Mouse (Mus musculus) liver, embryonic 16.5 days (tissue): ENCODE results near the gene Map3k11. TPM values are rescaled to one million over a fixed set of nuclear protein-coding genes. Genes with fewer than 3 reads are reported as not detected.

ENCODE experiments used
- ATAC-seq: fragments of 200-750 bp; cut with Nextera tagmentation; 2 replicates; pipeline ENCODE4 v1.8.0; 2017; ENCODE audit warnings: low read depth, mild to moderate bottlenecking, moderate number of reproducible peaks, moderate library complexity
- H3K27ac ChIP-seq: fragments of 300-500 bp; sonication (generic); 2 replicates; pipeline ENCODE4 v1.5.1; 2014; ENCODE audit warnings: mild to moderate bottlenecking, low read length
- H3K27me3 ChIP-seq: fragments of 300-500 bp; sonication (generic); 2 replicates; pipeline ENCODE4 v1.6.1; 2014; ENCODE audit warnings: low read depth, low read length, mixed read lengths; ENCODE audit not compliant: control insufficient read depth, insufficient read depth
- H3K36me3 ChIP-seq: fragments of 300-500 bp; sonication (generic); 2 replicates; pipeline ENCODE4 v1.6.1; 2014; ENCODE audit warnings: mild to moderate bottlenecking; ENCODE audit not compliant: control insufficient read depth, insufficient read depth
- H3K4me1 ChIP-seq: fragments of 300-500 bp; sonication (generic); 2 replicates; pipeline ENCODE4 v1.6.1; 2014; ENCODE audit warnings: low read depth, low read length, mixed read lengths; ENCODE audit not compliant: control insufficient read depth
- H3K4me2 ChIP-seq: fragments of 300-500 bp; sonication (generic); 2 replicates; pipeline ENCODE4 v1.6.1; 2014; ENCODE audit warnings: low read depth, low read length, mixed read lengths
- H3K4me3 ChIP-seq: fragments of 300-500 bp; sonication (generic); 2 replicates; pipeline ENCODE4 v1.5.1; 2014; ENCODE audit warnings: low read depth, mild to moderate bottlenecking, low read length
- H3K9ac ChIP-seq: fragments of 300-500 bp; sonication (generic); 2 replicates; pipeline ENCODE4 v1.6.1; 2014; ENCODE audit warnings: low read depth, low read length
- H3K9me3 ChIP-seq: fragments of 300-500 bp; sonication (generic); replicated peaks from 2 replicates; pipeline ENCODE4 v1.6.1; 2016; ENCODE audit warnings: low read length; ENCODE audit not compliant: control insufficient read depth
- WGBS: fragments of 180-500 bp; shearing (Covaris S2); extraction: QIAGEN DNeasy Blood & Tissue Kit; methylation state at CpG from one replicate; pipeline ENCODE4 v1.1.7; 2014; ENCODE audit not compliant: insufficient replicate concordance; 5-methylcytosine and 5-hydroxymethylcytosine counted together
- polyA plus RNA-seq: library from polyadenylated mRNA; unstranded; fragments of >200 nt; fragmentation: Nextera tagmentation; extraction: Ambion mirVana; gene quantifications from 2 replicates; pipeline ENCODE4 v1.2.1, GENCODE M21; 2015

The Map3k11 gene
- polyA plus RNA-seq, 1 experiment from 2014 or later = 15.2 TPM

DNA sequence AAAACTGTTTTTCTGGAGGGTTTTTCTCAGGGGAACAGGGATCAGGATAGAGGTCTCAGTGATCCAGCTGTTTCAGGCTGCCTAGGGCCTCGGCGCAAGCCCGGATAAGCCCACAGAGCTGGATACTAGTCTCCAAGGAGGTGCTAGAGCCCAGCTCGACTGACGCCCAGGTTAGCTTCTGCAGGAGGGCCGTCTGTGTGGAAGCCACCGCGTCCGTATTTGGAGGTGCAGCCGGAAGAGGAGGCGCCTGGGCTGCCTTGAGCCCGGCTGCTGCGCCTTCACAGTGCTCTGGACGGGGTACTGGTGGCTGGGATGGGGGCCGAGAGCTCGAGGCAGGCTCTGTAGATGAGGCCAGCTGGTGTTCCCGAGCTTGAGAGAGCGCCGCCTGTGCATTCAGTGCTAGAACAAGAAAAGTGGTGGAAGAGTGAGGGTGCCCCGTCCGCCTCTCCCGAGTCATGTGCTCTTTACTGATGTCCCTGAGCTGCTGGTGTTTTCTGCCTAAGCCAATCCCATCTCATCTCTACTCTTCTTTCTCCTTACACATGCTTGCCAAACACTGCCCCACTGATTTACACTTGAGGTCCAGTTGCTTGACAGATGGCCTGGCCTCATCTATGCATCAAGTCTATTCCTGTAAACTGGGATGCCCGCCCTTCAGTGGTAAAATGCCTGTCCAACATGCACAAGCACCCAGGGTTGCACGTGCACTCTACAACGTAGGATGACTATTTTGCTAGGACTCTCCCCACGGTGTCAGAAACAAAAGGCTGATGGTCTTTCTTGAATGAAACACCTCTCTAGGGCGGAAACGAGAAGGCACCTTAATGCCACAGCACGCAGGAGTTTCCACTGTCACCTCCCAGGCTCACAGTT lies 42.0 kb downstream of the Map3k11 start:
- Histone ChIP-seq H3K27me3 (peaks cover 2% of the 10 kb centered on the region; the same call in 1 of the 2 replicates), H3K4me2 (peak overlapping the region; percentile 86), H3K9me3 (no peaks in the 10 kb centered on the region), H3K4me3 (peak overlapping the region; percentile 69), H3K9ac (peak overlapping the region; percentile 68), H3K27ac (no peak overlapping the region), H3K4me1 (peaks cover 48% of the 10 kb centered on the region), H3K36me3 (no peaks in the 10 kb centered on the region)
- WGBS = 72% methylated on average over 29 of the region's 29 CpGs
- ATAC-seq = no peak

DNA sequence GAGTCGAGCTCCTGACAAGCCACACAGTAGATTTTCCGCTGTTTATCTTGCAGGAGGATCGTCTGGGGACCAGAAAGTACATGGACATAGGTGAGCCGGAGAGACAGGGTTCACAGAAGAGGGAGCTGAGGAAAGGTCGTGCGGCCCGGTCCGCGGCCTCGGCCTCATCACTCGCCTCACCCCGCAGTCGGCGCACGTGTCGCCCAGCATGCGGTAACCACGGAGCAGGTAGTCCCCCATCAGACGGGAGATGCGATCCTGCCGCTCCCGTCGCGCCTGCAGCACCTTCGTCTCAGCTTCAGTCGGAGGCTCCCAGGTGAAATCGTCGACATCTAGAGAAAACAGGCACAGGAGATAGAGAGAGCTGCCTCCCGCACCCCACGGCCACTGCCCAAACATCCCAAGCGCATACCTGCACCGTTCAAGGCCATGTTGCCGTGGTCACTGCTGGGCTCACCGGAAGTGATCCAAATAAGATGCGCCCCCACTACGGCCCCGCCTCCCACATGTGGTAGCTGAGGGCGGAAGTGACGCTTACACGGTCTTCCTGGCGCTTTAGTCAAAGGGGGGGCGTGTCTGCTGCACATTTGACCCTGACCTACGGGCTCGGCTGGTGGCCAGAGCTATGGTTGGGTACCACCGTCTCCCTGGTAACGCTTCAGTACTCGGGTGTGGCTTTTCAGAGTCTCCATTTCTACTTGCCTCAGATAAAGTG lies 42.9 kb downstream of the Map3k11 start:
- Histone ChIP-seq H3K27ac (no peak overlapping the region), H3K36me3 (no peaks in the 10 kb centered on the region), H3K4me2 (peak overlapping the region; percentile 86), H3K4me3 (peak overlapping the region; percentile 69), H3K9me3 (no peaks in the 10 kb centered on the region), H3K9ac (peak overlapping the region; percentile 68), H3K27me3 (peaks cover 5% of the 10 kb centered on the region; the same call in 1 of the 2 replicates), H3K4me1 (peaks cover 48% of the 10 kb centered on the region)
- under 1% methylated on average over 47 of the region's 47 CpGs for WGBS
- ATAC-seq = peak; percentile 44

DNA sequence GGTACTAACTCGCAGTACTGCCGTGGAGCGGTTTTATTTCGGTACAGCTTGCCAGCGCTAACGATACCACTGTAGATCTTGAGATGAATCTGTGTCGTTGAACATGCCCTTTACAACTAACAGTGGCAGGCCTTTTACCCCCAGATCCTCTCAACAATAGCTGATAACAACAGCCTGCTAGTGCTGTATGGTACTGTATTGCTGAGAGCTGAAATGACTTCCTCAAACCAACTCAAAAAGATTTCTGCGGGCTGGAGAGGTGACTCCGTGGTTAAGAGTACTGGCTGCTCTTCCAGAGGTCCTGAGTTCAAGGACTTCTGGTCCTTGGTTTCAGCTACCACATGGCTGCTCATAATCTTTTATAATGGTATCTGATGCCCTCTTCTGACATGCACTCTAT lies 45.8 kb downstream of the Map3k11 start:
- no peak overlapping the region for H3K4me3 ChIP-seq
- ATAC-seq = no peak
- no peaks in the 10 kb centered on the region for H3K9me3 ChIP-seq
- H3K4me2 ChIP-seq = no peak overlapping the region
- H3K36me3 ChIP-seq = no peaks in the 10 kb centered on the region
- H3K4me1 ChIP-seq = peaks cover 25% of the 10 kb centered on the region
- H3K9ac ChIP-seq = no peak overlapping the region
- H3K27ac ChIP-seq = no peak overlapping the region
- peaks cover 16% of the 10 kb centered on the region for H3K27me3 ChIP-seq
- WGBS = 56% methylated on average over 9 of the region's 9 CpGs

DNA sequence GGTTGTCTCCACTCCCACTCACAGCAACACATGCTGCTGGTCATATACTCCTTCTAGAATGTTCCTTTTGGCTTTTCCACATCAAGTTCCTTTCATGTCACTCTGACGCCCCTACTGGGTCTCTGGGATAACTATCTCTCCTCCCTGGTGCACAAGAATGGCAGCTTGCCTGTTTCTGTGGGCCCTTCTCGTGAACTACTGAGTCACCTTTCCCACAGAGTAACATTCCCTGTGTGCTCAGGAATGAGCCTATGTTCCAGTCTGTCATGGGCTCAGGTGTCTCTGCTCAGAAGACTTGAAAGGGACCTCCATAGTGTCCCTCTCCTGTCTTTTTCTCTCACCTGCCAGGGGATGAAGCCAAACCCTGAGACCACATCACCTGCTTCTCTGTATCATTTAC lies 50.9 kb downstream of the Map3k11 start:
- H3K9me3 ChIP-seq = no peaks in the 10 kb centered on the region
- 33% methylated on average over 2 of the region's 2 CpGs for WGBS
- H3K9ac ChIP-seq = no peak overlapping the region
- H3K4me1 ChIP-seq = no peaks in the 10 kb centered on the region; the same call in 1 of the 2 replicates
- H3K4me3 ChIP-seq = no peak overlapping the region
- H3K4me2 ChIP-seq = no peak overlapping the region
- no peaks in the 10 kb centered on the region for H3K36me3 ChIP-seq
- H3K27ac ChIP-seq = no peak overlapping the region
- H3K27me3 ChIP-seq = peaks cover 67% of the 10 kb centered on the region
- no peak for ATAC-seq

DNA sequence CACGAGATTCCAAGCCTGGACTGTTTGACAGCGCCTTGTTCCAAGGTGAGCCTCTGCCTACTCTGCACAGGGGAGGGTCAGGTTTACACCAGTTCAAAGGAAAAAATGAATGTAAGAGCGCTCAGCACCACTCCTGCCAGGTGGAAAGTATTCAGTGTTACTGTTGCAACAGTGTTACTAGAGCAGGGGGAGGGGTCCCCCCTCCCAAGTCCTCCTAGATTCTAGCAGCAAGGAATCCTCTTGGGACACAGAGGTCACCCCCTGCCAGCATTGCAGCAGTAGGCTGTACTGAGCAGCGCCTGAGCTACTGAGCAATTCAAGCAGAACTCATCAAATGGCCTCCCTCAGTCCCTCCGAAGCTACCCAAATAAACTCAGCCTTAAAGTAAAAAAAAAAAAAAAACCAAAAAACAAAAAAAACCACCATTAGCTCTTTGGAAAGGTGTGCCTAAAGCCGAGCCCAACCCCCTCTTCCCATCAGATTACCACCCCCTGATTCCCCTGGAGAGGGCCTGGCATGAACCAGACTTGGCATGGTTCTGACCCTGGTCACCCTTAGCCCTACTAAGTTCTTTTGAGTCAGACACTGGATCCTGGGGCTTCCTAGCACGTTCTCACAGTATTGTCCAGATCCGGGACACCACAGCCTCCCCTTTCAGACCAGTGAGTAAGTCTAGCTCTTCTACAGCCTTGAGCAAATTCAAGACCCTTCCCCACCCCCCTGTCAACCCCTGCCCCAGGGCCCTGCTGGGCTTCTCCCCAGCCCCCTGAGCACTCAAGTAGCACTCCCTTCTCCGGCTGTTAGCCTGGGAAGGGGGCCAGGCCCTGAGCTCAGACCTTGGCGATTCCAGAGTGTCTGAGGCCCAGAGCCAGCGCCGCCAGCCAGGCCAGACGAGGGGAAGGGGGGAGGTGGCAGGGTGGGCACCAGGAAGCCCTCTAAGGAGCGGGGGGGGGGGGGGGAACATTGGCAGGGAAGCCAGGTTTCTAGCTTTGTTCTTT lies 52.1 kb downstream of the Map3k11 start, which contains the start of gene Ltbp3:
Gene Ltbp3, plus strand, starts transcription at position 585 of the 998 bp plus-strand sequence.
- H3K4me3 ChIP-seq = peak within 1 kb of the TSS; percentile 41
- no peak within 1 kb of the TSS; the same call in 1 of the 2 replicates for H3K9ac ChIP-seq
- 52% methylated on average over 13 of the region's 14 CpGs for WGBS
- no peak within 1 kb of the TSS for H3K27ac ChIP-seq
- no peak for ATAC-seq
- no peaks in the 10 kb centered on the region for H3K9me3 ChIP-seq
- peak within 1 kb of the TSS; percentile 53 for H3K4me2 ChIP-seq
- H3K4me1 ChIP-seq = no peaks in the 10 kb centered on the region; the same call in 1 of the 2 replicates
- H3K27me3 ChIP-seq = peaks cover 76% of the 10 kb centered on the region
- H3K36me3 ChIP-seq = no peaks in the 10 kb centered on the region

DNA sequence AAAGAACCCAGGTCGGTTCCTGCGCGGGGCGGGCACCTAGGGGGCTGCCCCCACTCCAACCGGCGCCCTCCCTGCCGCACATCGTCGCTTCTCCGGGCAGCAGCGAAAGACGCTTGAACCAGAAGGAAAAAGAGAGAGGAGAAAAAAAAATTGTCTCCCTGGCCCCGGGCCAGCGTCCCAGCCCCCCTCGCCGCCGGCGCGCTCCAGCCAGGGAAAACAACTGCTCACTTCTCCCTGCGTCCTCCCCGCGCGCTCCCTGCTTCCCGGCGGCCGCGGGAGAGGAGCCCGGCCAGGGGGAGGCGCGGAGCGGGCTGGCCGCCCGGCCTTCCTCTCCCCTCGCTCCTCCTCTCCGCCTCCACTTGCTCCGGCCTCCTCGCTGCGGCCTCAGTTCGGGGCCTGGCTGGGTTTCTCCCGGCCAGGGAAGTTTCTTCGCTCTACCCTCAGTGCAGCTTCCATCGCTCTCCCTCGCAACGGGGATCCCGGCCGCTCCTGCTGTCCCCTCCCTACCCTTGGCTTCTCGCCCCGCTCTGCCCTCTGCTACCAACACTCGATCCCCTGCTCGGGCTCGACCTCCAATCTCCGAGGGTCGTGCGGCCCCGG lies 53.2 kb downstream of the Map3k11 start:
- Histone ChIP-seq H3K27me3 (peaks cover 85% of the 10 kb centered on the region), H3K4me3 (peak overlapping the region; percentile 41), H3K27ac (no peak overlapping the region), H3K36me3 (no peaks in the 10 kb centered on the region), H3K9me3 (no peaks in the 10 kb centered on the region), H3K4me2 (peak overlapping the region; percentile 53), H3K9ac (peak overlapping the region; percentile 25), H3K4me1 (peaks cover 5% of the 10 kb centered on the region)
- under 1% methylated on average over 55 of the region's 55 CpGs for WGBS
- 0 out of 2 replicates have a peak, but pooled peaks have one; percentile 20 for ATAC-seq

DNA sequence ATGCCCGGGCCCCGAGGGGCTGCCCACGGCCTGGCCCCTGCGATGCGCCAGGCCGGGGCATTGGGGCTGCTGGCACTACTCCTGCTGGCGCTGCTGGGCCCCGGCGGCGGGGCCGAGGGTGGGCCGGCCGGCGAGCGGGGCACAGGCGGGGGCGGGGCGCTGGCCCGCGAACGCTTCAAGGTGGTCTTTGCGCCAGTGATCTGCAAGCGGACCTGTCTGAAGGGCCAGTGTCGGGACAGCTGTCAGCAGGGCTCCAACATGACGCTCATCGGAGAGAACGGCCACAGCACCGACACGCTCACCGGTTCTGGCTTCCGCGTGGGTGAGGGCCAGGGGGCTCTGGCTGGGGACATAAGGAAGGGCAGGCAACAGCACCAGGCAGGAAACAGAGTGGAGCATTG lies 53.7 kb downstream of the Map3k11 start:
- Histone ChIP-seq H3K27me3 (peaks cover 87% of the 10 kb centered on the region), H3K9ac (peak overlapping the region; percentile 25), H3K9me3 (no peaks in the 10 kb centered on the region), H3K4me2 (peak overlapping the region; percentile 53), H3K36me3 (no peaks in the 10 kb centered on the region), H3K27ac (no peak overlapping the region), H3K4me1 (peaks cover 5% of the 10 kb centered on the region), H3K4me3 (peak overlapping the region; percentile 41)
- no peak for ATAC-seq
- 10% methylated on average over 30 of the region's 32 CpGs for WGBS

DNA sequence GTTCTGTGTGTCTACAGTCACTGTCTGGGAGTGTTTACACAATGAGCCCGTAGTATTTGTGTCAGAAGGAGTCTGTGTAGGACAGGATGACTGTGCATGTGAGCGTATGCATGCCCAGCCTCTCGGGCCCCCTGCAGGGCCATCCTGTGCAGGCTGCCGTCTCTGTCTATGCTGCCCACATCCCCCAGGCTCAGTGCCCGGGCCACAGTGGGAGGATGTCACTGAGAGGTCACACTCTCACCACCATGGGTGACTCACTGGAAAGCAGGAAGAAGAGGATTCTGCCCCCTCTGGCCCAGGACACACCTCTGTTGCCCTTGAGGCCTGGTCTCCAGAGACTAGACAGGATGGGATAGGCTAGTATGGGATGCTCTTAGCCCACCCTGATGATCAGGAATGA lies 55.0 kb downstream of the Map3k11 start:
- H3K4me3 ChIP-seq = no peak overlapping the region
- peaks cover 94% of the 10 kb centered on the region for H3K27me3 ChIP-seq
- no peak for ATAC-seq
- H3K9me3 ChIP-seq = no peaks in the 10 kb centered on the region
- no peak overlapping the region for H3K9ac ChIP-seq
- no peak overlapping the region for H3K4me2 ChIP-seq
- peaks cover 5% of the 10 kb centered on the region for H3K4me1 ChIP-seq
- H3K36me3 ChIP-seq = no peaks in the 10 kb centered on the region
- 32% methylated on average over 5 of the region's 5 CpGs for WGBS
- no peak overlapping the region for H3K27ac ChIP-seq
